Mouse (Mus musculus): ENCODE measurements around the gene Ugdh.

Gene Ugdh

DNA sequence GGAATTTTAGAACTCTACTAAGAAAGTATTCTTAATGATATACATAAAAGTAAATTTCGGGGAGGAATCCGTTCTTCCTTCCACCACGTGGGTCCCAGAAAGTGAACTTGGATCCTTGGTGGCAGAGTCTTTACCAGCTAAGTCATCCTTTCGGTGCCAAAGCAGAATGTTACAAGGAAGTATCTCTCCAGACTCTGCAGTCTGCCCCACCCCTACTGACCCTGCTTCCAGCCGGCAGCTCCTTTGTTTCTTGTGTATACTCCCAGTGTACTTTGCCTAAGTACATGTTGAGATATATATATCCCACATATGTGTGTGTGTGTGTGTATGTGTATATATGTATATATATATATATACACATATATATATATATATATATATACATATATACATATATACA lies 6.3 kb downstream of the Ugdh start:
- DNase-seq (ENCODE audit: low read depth in 1 of 2, low spot score in 2 of 2): no peak

DNA sequence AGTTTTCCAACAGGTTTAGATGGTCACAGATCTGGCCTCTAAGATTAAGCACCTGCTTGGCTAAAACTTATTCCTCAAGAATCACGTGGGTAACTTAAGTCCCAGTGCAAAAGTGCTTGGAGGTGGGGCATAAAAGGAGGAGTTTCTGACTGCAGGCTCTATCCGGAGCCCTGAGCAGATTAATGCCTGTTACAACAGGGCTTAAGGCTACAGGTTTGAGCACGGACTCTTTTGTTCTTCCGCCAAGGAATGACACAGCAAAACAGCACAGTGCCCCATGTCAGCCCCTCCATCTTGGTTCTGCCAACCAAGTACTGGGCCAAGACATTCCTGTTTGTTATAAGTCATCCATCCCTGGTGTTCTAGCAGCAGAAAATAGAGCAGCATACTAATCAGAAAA lies 7.4 kb downstream of the Ugdh start:
- no peak for DNase-seq (ENCODE audit: low read depth in 1 of 2, low spot score in 2 of 2)

DNA sequence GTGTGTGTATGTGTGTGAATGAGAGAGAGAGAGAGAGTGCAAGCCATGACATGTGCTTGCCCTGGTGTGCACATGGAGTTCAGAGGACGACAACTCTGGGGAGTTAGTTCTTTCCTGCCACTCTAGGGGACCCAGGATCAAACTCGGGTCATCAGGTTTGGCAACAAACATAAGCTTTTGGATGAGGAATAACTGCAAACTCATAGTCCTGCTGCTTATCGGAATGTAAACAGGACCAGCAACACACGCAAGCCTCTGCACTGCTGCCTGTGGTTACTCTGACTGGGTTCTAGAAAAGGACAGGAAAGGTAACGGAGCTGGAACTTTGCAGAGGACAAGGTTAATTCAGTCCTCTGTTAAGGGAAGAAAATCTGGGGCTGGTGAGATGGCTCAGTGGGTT lies 10.5 kb downstream of the Ugdh start:
- DNase-seq (ENCODE audit: low read depth in 1 of 2, low spot score in 2 of 2): no peak

DNA sequence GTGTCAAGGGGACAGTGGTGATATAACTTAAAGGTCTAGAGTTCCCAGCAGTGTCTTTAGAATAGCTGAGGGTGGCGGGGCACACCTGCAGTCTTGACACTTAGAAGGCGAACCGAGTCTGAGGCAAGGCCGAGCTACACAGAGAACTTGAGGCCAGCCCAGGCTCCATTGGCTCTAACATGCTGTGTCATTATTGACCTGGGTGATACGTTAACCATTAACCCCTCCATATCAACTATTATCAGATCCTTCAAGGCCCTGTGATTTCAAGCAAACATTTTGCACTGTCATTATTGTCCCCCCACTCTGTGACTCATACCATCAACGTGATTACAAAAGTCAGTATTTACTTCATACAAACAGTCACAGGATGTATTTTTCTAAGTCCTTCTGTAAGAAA lies 11.5 kb downstream of the Ugdh start:
- DNase-seq (ENCODE audit: low read depth in 1 of 2, low spot score in 2 of 2): no peak

DNA sequence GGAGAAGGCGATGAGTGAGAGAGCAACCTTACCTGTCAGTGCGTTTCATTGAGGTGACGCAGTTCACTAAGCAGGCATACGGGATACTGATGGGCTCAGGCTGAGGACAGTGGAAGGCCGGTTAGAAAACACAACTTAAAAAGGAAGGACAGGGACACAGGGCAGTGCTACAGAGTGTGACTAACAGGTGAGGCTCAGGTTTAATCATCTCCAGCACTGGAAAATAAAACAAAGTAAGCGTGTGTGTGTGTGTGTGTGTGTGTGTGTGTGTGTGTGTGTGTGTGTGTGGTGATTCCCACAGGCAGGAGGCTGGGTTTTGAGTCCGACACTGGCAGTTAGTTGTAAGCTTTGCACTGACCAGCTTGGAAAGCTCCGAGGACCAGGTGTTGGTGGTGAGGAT lies 12.9 kb downstream of the Ugdh start:
- DNase-seq (ENCODE audit: low read depth in 1 of 2, low spot score in 2 of 2): no peak

DNA sequence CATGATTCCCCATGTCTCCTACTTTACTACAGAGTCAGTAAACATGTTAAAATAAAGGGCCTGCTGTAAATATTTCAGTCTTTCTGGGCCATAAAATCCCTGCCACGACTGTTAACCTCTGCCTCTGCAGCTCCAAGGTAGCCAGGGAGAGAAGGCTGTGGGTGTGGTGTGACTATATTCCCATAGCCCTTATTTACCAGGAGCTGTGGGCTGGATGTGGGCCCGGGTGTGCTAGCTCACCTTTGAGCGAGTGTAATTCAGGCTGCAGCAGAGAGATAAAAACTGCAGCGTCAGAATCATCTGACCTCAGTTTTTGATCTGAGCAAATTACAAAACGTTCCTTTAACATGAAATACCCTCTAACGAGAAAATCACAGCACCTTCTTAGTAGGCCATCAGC lies 14.9 kb downstream of the Ugdh start:
- no peak for DNase-seq (ENCODE audit: low read depth in 1 of 2, low spot score in 2 of 2)

DNA sequence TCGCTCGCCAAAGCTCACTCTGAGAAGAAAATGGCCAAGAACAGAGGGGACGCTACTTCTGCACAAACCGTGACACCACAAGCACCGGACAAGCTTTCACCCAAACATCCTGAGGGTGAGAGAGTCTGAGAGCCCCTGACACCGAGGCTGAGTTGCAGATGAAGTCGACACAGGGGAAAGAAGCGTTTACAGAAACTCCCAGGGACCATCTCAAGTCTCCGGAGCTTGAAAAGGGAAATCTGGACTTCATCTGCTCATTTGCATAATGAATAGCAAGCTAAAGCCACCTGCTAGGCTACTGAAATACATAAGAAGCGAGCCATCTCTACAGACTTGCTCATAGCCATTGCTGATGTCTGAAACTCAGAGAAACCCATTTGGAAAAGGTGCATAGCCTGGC lies 16.6 kb downstream of the Ugdh start:
- DNase-seq (ENCODE audit: low read depth in 1 of 2, low spot score in 2 of 2): no peak

DNA sequence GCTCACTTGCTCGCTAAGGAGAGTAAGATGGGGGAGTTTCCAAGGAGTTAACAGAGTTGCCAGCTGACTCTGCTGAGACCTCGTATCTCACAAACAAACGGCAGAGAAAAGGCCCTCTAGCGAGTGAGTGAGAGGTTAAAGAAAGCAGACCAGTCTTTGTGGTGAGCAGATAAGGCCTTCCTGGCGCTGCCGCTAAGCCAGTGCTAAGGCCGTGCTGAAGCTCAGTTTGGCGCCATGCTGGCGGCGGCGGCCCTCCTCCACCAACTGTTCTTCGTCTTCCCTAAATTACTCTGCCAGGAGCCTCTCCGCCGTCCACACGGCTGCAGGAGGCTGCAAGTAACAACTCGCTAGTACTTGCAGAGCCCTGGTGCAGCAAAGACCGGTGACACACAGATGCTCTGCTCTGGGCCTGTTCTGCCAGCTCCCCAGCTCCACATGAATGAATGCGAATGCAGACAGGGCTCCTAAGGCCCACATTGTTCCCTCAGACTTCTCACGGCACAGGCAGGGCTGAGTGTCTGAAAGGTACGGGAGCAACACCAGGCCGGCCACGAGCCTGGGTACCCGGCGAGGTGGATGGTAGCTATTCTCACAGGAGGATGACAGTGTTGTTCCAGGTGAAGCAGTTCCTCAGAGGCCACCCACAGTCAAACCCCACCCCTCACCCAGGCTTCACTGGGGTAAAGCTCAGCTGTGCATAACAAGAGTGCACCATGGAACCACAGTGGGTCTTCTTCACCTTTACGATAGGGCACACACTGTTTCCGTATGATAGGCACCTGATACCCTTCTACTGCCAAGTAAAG lies 19.9 kb downstream of the Ugdh start:
- no peak for DNase-seq (ENCODE audit: low read depth in 1 of 2, low spot score in 2 of 2)

DNA sequence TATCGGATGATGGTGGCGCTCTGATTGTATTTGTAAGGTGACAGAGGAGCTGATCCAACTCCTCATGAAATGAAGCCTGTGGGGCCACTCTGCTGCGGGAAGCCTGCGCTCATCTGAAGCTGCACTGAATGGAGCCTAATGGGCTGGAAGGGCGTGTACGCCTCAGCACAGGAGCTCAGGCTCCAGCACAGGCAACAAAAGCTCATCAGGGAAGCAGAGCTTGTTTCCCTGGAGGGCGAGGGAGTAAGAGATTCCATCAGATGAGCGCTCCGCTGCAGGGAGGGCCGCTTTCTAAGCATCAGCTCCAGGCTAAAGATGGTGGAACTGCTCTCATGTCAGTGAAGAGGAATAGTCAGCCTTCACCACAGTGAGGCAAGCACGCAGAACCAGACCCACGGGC lies 27.8 kb downstream of the Ugdh start:
- no peak for DNase-seq (ENCODE audit: low read depth in 1 of 2, low spot score in 2 of 2)

DNA sequence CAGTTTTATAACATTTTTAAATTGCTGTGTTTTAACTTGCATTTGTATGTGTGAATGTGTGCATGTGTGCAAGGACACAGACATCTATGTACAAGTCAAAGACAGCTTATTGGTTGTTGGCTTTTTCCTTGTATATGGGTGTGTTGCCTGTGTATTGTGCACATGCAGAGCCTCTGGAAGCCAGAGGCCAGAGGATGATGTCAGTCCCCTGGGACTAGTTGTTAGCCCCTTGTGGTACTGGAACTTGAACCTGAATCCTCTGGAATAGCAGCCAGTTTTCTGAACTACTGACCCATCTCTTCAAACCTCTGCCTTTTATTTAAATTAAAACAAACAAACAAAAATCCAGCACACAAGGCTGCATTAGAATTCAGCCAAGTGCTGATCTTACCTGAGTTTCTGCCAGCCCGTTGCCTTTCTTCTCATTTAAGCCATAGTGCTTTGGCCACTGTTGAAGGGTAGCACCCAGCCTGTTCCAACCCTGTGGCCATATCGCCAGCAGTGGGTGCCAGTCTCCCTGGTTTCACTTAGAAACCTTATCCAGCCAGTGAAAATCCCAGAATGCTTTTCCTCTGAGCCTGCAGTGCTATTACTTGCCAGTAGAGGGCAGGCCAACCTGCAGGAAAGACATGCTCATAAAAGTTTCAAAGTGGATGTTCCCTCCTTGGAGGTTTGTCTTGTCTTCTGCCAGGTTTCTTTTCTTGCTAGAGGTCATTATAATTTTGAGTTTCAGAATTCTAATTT lies 34.3 kb downstream of the Ugdh start:
- peak; percentile 57 to 67 for DNase-seq (ENCODE audit: low read depth in 1 of 2, low spot score in 2 of 2)

DNA sequence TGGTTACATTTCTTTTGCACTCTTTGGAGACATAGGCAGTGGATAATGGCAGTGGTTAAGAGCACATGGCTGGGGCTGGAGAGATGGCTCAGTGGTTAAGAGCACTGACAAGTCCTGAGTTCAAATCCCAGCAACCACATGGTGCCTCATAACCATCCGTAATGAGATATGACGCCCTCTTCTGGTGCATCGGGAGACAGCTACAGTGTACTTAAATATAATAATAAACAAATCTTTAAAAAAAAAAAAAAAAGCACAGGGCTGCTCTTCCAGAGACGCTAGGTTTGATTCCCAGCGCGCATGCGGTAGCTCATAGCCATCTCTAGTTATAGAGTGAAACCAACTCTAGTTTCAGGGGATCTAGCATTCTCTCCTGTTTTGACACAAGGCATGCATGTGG lies 41.3 kb downstream of the Ugdh start:
- no peak for DNase-seq (ENCODE audit: low read depth in 1 of 2, low spot score in 2 of 2)

DNA sequence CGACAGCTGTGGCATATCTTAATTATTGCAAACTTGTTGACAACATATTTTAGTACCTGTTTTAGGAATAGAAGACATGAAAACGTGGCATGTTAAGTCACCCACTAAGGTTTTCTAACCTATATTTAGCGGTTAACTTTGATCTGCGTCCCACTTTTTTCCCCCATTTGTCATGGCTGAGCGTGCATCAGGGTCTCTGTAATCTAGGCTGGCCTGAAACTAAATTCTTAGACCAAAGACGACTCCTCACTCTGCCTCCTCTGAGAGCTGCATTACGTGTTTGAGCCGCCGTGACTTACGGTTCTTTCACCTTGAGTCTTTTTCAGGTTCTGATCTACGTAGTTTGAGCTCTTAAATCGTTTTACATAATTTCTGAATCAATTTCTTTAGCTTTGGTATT lies 44.0 kb downstream of the Ugdh start:
- no peak for DNase-seq (ENCODE audit: low read depth in 1 of 2, low spot score in 2 of 2)

DNA sequence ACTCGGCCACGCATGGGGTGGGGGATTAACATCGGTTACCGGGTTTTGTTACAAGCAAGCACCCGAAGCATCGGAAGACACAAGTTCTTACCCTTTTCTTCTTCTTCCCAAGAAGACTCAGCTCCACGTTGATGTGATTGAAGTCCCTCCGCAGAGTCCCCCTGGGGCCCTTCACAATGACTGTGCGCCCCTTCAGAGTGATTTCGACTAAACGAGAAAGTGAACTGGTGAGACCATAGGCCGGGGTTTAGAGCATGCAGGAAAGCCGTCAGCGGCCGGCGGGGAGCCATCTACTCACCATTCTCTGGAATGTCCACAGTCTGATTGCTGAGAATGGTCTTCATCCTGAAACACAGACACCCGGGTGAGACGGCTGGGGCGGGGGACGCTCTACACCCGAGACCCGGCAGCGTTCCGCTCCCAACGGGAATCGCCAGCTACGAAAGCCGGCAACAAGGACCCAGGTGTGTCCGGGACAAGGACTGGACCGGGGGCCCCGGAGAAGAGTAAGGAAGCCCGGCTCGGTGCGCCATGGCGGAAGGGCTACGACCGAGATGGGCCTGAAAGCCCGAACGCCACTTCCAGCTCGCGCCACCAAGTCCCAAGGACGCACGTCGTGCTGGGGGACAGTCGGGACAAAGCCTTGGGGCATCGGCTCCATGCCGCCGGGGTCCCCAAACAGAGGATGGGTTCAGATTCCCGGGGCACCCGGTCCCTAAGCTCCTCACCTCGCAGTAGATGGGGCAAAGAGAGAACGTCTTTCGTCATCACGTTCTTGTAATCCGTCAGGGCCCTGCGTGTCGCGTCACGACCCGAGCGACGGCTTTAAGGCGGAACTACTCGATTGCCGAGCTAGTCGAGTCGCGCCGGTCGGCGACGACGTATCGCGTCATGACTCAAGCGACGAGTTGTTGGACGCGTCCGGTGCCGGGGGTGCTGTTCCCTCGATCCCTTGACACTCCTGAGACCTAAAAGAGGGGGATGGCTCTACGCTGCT lies 44.8 kb downstream of the Ugdh start, which contains the start of the genes Rpl9 and Lias:
Rpl9 (minus strand) TSS at position 797 of the 997 bp plus-strand sequence.
Lias (plus strand) TSS at position 850 of the 997 bp plus-strand sequence.
- peak; percentile 92 to 97 for DNase-seq (ENCODE audit: low read depth in 1 of 2, low spot score in 2 of 2)

DNA sequence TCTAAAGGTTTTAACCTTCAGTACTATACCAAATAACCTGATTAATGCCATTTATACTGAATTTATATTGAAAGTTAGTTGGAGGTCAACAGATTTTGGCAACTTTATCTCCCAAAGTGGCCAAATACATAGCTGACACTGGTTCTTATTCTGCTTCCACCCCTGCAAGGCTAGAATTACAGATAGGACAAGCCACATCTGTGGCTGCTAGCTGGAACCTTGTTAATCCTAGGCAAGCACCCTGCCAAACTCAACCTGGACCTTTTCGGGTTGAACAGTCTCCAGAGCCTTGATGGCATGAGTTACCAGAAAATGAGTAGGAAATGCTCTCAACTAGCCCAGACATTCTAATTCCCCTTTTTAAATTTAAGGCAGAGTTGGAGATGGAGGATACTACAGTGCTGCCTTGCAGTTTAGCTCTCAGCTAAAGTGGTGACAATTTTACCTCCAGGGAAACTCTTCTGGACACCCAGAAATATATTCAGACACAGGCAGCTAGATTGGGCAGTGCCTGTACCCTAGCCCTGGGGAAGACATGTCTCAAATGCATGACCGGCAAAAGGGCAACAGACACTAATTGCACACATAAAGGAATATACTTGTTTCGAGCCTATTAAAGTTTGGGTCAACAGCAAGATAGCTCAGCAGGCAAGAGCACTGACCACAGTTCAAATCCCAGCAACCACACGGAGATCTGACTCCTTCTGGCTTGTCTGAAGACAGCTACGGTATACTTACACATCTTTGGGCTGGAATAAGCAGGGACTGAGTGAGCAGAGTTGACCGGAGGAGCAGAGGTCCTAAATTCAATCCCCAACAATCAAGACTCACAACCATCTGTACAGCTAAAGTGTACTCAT lies 48.5 kb downstream of the Ugdh start:
- no peak for DNase-seq (ENCODE audit: low read depth in 1 of 2, low spot score in 2 of 2)

DNA sequence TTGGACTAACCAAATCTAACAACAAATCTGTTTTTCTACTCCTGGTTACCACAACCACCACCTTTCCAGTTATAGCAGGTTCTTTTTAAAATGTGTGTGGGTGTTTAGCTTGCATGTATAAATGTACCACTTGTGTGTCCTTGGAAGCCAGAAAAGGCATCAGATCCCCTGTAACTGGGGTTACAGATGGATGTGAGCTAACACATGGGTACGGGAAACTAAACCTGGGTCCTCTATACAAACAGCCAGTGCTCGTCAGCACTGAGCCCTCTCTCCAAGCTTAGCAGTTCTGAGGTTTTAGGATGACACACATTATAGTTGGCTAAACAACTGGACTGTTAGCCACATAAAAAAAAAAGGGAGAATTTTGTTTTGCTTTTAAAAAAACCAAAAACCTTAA lies 50.0 kb downstream of the Ugdh start:
- no peak for DNase-seq (ENCODE audit: low read depth in 1 of 2, low spot score in 2 of 2)

DNA sequence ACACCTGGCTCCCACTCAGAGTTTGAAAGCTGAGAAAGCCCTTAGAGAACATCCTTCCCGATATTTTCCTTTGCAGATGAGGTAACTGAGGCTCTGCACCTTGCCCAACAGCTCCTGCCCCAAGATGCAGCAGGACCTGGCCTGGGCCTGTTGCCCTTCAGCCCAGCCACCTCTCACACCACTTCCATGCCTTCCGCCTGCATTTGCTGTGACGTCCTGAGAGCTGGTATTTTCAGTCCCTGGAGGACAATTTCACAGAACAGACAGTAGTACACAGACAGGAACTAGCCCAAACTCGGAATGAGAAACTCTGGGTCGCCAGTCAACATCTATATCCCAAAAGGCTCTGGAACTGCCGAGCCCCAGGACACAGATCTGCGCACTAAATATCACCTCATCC lies 61.0 kb downstream of the Ugdh start:
- no peak for DNase-seq (ENCODE audit: low read depth in 1 of 2, low spot score in 2 of 2)

DNA sequence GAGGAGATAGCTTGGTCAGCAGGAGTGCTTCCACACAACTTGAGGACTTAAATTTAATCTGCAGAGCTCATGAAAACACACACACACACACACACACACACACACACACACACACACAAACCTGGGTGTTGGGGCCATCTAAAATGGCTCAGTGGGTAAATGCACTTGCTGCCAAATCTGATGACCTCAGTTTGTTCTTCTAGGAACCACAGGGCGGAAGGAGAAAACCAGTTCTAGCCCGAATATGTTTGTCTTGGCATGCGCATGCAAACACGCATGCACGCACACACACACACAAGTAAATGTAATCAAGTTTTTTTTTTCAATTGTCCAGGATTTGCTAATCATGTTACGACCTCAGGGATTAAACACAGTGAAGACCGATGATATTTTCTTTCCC lies 64.2 kb downstream of the Ugdh start:
- no peak for DNase-seq (ENCODE audit: low read depth in 1 of 2, low spot score in 2 of 2)

DNA sequence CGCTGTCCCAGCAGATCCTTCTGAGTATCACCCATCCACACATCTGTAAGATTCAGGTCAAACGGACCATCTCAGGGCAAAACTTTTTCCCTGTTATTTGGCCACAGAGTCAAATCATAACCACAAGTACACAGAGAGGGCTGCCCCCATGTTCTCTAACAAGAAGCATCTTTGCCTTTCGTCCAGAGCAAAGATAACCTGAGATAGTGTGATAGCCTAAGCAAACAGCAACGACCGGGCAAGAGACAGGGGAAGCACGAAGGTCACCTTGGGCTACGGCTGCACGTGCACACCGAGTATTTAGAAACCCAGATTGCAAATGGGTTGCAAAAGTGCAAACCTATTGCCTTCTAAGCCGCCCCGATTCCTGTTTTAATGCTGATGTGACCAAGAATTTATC lies 67.9 kb downstream of the Ugdh start:
- DNase-seq (ENCODE audit: low read depth in 1 of 2, low spot score in 2 of 2): no peak
